Mouse (Mus musculus) mouse trophoblast stem cell (cell line): ENCODE results near the gene Zcchc7.

Source experiments
- in situ Hi-C, 2 experiments: fragments of 300-500 bp; cut with MseI, MboI; formaldehyde crosslinking; loops; 2 replicates in 1 of 2; 3 replicates in 1 of 2; pipeline ENCODE4 v1.15.1; 2025

The Zcchc7 gene

DNA sequence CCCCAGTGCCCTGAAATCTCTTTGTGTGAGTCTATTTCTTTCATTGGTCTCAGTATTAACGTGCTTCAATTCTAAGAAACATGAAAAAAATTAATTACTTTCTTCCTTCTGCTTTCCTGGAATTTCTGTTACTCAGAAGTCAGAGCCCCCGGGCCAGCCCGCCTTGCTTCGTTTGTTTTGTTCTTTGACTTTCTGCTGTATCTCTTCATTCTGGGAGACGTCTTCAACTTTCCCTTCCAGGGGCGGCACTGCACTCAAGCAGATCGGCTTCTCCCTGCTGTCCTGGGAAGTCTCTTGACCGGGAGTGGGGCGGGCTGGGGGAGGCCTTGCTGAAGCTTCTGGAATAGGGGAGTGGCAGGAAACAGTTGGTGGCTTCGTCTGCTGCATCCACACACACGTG, 207.5 kb downstream of the Zcchc7 start:
- in situ Hi-C loops: no loop called here

DNA sequence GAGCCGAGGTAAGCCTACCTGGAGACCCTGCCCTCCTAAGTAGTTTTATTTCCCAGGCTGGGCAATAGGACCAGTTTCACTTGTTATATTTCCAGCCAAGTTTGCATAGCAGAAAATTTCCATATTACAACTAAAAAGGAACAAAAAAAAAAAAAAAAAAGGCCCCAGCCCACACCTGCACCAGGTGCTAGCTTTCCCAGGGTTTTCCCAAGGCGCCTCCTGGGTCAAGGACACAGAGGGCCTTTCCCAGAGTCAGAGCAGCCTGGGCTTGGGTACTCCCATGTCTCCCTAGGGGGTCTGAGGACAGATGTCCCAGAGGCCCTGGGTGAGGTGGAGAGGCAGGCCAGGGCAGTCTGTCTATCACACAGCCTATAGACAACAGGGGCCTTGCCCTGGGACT, 209.5 kb downstream of the Zcchc7 start:
- in situ Hi-C loops: no loop called here

DNA sequence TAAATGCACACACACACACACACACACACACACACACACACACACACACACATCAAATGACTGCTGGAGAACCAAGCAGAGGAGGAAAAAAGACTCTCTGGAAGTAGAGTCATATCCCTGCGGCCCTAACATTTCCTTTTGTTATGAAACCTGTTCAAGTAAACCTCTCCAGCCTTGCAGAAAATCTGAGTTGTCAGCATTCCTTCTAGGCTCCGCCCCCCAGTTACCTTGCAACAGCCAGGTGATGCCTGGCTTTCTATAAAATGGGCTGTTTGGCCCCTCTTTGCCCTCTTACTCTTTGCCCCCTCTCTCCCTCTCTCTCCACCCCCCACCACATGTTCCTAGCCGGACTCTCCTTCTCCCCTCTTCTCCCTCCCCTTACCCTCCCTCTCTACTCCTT, 210.1 kb downstream of the Zcchc7 start:
- in situ Hi-C loops: no loop called here

DNA sequence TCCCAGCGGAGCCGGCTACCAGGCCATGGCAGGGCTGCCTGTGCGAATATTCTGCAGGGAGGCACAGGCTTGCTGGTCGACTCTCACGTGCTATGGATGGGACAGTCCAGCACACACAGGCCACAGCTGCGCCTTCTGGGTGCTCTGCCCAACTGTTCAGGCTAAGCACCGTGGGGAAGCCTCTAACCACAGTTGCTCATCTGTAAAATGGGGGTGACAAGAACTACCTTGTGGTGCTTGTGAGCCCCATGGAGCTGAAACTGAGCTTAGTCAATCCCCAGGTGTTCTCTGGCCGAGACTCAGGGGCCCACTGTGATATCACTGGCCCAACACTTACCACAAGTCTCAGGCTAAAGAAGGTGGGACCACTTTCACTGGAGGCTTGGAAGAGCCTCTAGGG, 211.7 kb downstream of the Zcchc7 start:
- in situ Hi-C loops: no loop called here

DNA sequence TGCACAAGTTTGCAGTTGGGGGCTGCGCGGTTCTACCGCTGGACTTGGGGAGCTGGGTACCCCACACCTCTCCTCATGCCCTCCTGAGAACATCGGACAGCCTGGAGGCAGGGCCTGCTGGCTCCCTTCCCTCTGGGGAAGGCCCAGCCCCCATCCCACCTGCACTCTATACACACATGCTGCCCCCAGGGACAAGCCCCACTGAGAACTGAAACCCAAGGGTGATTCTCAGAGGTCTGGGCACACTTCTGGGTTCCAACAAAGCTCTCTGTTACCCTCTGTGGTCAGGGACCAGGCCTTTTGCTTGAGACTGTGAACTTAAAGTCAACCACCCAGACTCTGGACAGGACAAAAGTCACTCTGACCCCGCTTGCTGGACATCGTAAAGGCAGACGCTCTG, 214.4 kb downstream of the Zcchc7 start:
- in situ Hi-C loops: no loop called here

DNA sequence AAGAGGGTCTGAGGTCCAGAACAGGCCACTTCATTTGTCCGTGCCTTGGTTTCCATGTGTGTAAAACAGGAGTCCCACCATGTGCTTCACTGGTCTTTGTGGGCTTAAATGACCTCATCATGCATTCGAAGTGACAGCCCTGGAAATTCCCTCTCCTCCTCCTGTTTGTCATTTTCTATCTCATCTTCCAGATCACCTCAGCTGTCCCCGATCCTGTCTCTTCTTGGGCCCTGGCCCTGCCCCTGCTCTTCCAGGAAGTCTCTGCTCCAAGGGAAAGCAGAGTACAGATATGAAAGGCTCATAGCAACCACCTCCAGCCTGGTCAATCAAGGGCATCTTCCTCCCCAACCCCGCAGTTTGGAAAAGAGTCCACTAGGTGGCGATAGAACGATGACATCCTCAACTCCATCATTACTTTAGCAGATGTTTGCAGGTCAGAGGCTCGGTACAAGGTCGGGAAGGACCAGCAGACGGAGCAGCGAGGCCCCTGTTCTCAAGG, 215.0 kb downstream of the Zcchc7 start:
- in situ Hi-C loops: no loop called here

DNA sequence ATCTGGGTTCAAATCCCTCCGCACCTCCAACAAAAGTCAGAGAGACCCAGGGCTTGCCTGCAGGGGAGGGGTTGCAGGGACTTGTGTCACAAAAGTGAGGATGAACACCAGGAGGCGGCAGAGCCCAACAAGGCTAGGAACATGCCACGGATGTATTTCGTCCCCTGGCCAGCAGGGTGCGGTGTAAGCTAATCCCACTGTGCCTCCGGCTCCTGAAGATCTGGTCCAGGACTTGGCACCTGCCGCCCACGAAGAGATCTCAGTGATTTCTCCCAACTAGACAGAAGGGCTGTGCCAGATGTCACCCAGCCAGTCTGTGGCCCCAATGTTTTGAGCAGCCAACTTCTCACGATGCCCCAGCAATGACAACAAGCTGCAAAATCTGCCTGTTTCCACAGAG, 217.8 kb downstream of the Zcchc7 start:
- in situ Hi-C loops: no loop called here

DNA sequence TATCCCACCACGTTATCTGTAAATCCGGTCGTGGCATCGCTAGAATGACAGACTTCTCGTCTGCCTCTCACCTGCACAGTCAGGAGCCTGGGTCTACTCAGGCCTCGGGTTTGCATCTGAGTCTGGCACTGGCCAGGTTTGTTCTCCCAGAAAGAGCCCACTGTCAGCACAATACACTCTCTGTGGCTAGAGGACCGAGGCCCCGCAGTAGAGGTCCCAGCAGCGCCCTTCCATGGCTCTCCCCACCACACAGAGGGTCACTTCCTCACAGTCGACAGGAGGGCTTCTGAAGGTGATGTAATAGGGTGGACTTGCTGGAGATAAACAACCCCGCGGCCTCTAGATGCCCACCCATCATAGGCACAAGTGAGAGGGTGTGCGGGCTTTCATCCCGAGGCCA, 218.2 kb downstream of the Zcchc7 start:
- in situ Hi-C loops: no loop called here

DNA sequence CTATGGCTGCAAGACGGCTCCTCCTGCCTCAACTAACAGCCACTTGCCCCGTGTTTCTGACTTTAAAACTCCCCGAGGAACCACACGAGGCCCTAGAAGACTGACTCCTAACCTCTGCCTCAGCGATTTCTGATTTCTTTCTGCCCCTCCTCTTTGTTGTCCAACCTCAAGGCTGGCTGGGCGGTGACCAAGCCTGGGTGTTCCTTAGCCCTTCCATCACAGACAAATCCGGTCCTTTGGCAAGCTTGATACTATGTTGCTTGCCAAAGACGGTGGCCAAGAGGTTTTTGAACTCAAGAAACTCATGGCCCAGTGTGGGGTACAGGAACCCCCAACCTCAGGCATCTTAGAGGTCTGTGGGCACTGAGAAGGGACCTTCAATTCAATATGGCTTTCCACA, 218.7 kb downstream of the Zcchc7 start:
- in situ Hi-C loops: no loop called here

DNA sequence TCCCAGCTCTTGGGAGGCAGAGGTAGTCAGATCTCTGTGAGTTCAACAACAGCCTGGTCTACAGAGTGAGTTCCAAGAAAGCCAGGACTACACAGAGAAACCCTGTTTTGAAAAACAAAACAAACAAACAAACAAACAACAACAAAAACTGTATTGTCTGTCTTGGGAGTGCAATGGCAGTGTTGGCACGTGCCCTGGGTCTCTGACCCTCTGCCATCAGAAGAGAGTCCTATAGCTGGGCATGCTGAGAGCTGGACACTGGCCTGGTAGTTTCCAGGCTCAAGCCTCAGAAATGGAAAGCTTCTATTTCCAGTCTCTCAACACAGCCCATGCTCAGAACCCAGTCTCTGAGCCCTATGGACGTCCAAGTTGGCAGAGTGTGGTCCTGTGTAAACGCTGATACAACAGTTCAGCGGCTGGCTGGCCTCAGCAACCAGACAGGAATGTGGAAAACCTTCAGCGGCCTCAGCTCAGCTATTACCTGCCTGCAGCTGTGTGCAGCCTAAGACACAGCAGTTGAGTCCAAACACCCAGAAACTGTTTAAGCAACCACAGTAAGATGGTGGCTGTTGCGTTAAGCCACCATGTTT, 220.4 kb downstream of the Zcchc7 start:
- in situ Hi-C loops: no loop called here

DNA sequence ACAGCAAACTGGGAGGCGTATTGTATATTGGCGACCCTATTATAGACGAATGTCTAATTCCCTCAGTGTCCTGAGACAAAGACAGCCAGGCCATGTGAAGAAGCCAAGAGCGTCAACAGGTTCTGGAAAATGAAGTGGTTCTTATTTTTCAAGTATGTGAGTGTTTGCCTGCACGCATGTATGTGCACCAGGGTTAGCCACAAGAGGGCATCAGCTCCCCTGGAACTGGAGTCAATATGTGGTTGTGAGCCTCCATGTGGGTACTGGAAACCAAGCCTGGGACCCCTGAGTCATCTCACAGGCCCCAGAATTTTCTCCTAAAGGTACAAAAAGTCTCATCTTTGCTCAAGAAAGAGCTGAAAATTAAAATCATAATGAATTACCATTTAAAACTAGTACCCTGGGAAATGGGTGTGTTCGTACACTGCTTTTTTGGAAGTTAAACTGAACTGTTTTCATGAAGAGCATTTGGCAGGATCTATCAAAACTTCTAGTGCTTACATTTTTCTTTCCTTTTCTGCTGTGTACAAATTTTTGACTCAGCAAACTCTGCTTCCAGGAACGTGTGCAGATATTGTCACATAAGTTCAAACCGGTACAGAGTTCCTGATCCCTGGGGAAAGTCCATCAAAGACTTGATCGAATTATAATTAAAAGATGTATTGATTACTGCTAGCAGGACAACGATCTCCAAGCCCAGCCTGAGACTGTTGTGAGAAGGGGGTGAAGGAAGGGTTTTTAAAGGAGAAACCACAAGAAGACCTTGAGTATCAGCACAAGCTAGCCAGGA, 221.4 kb downstream of the Zcchc7 start:
- in situ Hi-C loops: no loop called here

DNA sequence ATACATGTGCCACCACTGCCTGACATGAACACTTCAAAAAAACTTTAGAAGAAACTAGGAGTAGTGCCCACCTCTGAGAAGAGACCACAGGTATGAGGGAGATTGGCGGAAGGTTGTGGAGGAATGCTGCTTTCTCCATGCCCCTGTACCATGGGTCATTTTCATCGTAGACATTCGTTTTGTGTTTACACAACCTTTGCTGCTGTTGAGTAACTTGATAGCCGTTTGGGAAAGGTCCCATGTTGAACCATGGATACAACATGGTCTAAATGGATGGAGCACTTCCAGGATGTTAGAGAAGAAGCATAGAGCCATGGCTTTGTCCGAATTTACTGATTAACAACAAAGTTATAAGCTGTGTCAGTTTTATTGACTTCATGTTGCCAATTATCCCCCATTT, 222.5 kb downstream of the Zcchc7 start:
- in situ Hi-C loops: no loop called here

DNA sequence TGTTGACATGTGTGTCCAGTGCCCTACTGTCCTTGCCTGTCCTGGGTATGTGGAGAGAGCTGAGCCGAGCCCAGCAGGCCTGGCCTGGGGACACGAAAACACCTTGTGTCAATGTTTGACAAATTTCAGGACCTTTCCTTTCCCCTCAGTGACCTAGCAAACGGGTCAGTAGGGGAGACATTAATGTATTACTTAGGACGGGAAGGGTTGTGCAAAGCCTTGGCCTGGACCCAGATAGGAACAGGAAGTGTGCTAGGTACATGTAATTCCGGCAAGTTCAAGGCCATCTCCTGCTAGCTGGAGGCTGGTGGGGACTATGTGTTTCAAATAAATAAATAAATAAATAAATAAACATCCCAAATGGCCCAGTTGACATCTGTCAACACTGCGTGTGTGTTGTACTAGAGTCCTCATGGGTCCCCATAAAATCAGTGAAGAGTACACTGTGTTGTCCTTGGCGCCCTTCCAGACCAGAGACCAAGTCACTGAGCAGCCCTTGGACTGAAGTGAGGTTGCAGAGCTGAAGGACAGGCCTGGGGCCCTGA, 224.2 kb downstream of the Zcchc7 start:
- in situ Hi-C loops: no loop called here

DNA sequence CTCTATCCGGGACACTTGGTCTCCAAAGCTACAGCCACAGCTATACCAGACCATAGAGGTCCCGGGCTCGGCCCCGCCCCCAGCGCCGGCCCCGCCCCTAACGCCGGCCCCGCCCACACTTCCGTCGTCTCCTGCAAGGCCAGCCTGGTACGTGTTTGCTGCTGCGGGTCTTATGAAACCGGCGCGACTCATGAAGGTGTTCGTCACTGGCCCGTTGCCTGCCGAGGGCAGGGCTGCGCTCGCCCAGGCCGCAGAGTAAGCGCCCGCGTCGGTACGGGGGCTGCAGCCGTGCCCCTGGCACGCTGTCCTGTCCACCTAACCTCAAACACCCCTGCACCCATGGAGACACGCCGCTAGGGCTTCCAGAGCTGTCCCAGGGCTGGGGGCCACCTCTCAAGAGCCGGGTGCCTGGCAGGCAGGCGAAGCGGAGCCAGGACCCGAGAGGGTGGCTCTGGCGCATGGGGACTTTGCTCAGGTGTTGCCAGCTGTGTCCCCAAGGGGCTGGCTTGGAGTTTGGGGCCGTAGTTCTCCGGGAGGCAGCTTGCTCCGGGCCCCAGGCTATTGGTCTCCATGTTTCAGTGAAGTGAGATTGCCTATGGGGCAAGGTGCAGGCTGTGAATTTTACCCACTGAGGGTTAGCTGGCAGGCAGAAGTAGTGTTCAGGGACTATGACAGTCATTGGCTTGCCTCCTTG, 225.8 kb downstream of the Zcchc7 start, which contains the start of gene Grhpr:
Gene Grhpr (plus strand): TSS at position 116 of the 694 bp plus-strand sequence.
- in situ Hi-C loops: no loop called here
